Mouse (Mus musculus) liver, embryonic 14.5 days (tissue): Measurements from ENCODE around the gene Raly. TPM values are rescaled to one million over a fixed set of nuclear protein-coding genes. Genes with fewer than 3 reads are reported as not detected.
"Not testable (repeated sequence)": the region's sequence is repeated elsewhere in the genome, so short reads cannot be mapped to it uniquely, and the experiment has no call there.

ENCODE experiments used
- ATAC-seq: fragments of 200-750 bp; cut with Nextera tagmentation; 2 replicates; pipeline ENCODE4 v1.8.0; 2017; ENCODE audit warnings: moderate number of reproducible peaks, mild to moderate bottlenecking, moderate library complexity; ENCODE audit not compliant: insufficient read depth
- DNase-seq, 3 experiments: peaks; one replicate each; pipeline ENCODE4 v3.0.0-alpha.2; 2012 to 2013; ENCODE audit warnings: low read depth in 3 of 3, low spot score in 3 of 3
- H3K27ac ChIP-seq: fragments of 300-500 bp; sonication (generic); 2 replicates; pipeline ENCODE4 v1.5.1; 2014; ENCODE audit warnings: moderate library complexity, mild to moderate bottlenecking, control low read depth, inconsistent platforms
- H3K27me3 ChIP-seq: fragments of 300-500 bp; sonication (generic); 2 replicates; pipeline ENCODE4 v1.6.1; 2014; ENCODE audit warnings: mild to moderate bottlenecking, low read length, moderate library complexity; ENCODE audit not compliant: control insufficient read depth, insufficient read depth
- H3K36me3 ChIP-seq: fragments of 300-500 bp; sonication (generic); replicated peaks from 2 replicates; pipeline ENCODE4 v1.6.1; 2014; ENCODE audit warnings: low read depth; ENCODE audit not compliant: control insufficient read depth, insufficient read depth
- H3K4me1 ChIP-seq, 2 experiments: fragments of 200-500 bp in 1 of 2; fragments of 300-500 bp in 1 of 2; sonication (generic) in 1 of 2; replicated peaks; 2 replicates each; pipeline ENCODE4 v1.6.1; 2012 to 2014; ENCODE audit warnings: antibody characterized with exemption in 1 of 2, inconsistent platforms in 1 of 2, low read length in 1 of 2; ENCODE audit not compliant: control insufficient read depth in 2 of 2, insufficient read depth in 2 of 2
- H3K4me2 ChIP-seq: fragments of 300-500 bp; sonication (generic); 2 replicates; pipeline ENCODE4 v1.6.1; 2014; ENCODE audit warnings: low read depth, mild to moderate bottlenecking, control low read depth, moderate library complexity
- H3K4me3 ChIP-seq, 2 experiments: fragments of 200-500 bp in 1 of 2; fragments of 300-500 bp in 1 of 2; sonication (generic) in 1 of 2; 2 replicates each; pipeline ENCODE4 v1.5.1; 2012 to 2014; ENCODE audit warnings: low read depth in 2 of 2, low read length in 2 of 2, mild to moderate bottlenecking in 2 of 2, control low read depth in 1 of 2, inconsistent platforms in 1 of 2, moderate library complexity in 1 of 2; ENCODE audit not compliant: insufficient read depth in 1 of 2
- H3K9ac ChIP-seq: fragments of 300-500 bp; sonication (generic); replicated peaks from 2 replicates; pipeline ENCODE4 v1.6.1; 2014; ENCODE audit warnings: mild to moderate bottlenecking, control low read depth, moderate library complexity
- H3K9me3 ChIP-seq: fragments of 300-500 bp; sonication (generic); 2 replicates; pipeline ENCODE4 v1.6.1; 2016; ENCODE audit warnings: low read length, mixed read lengths; ENCODE audit not compliant: control insufficient read depth
- CTCF ChIP-seq: IDR thresholded peaks from 2 replicates; pipeline ENCODE4 v1.5.1; 2016; ENCODE audit warnings: antibody characterized with exemption, low read depth, control low read depth
- EP300 ChIP-seq: IDR thresholded peaks from 2 replicates; pipeline ENCODE4 v1.6.1; 2016; ENCODE audit warnings: antibody characterized with exemption, low read depth
- WGBS: fragments of 180-500 bp; shearing (Covaris S2); extraction: QIAGEN DNeasy Blood & Tissue Kit; methylation state at CpG from one replicate; pipeline ENCODE4 v1.1.7; 2014; ENCODE audit not compliant: insufficient replicate concordance; 5-methylcytosine and 5-hydroxymethylcytosine counted together
- polyA plus RNA-seq, 2 experiments: library from polyadenylated mRNA; depleted of rRNA in 1 of 2; stranded (reverse) in 1 of 2; unstranded in 1 of 2; fragments of >200 nt; fragmentation: Nextera tagmentation in 1 of 2; extraction: Ambion mirVana in 1 of 2; gene quantifications; 2 replicates each; pipeline versions ENCODE4 v1.2.1 to v1.2.3; 2012 to 2014

Gene Raly
- polyA plus RNA-seq, 2 experiments = 35.9 to 237 TPM

- TF ChIP-seq EP300 (no peak), CTCF (no peak)
- H3K4me1 ChIP-seq = no peaks in the 10 kb centered on the region
- DNase-seq (no peak), ATAC-seq (no peak)
- no peak overlapping the region for H3K4me2 ChIP-seq
- H3K9ac ChIP-seq = no peak overlapping the region
- H3K4me3 ChIP-seq = no peak overlapping the region
- no peaks in the 10 kb centered on the region for H3K27me3 ChIP-seq
- peaks cover 65% of the 10 kb centered on the region for H3K36me3 ChIP-seq
- H3K9me3 ChIP-seq = no peaks in the 10 kb centered on the region
- 80% methylated on average over 2 of the region's 2 CpGs for WGBS
- no peak overlapping the region for H3K27ac ChIP-seq
These were observed 85.7 kb downstream of the Raly start for GRCm38 (mm10) chr2:154876621-154877020.

GRCm38 (mm10) chr2:154891585-154891984 is 100.7 kb downstream of the Raly start:
- Histone ChIP-seq H3K9ac (peak overlapping the region; percentile 99), H3K4me1 (peaks cover 16 to 18% of the 10 kb centered on the region in 2 experiments), H3K27ac (peak overlapping the region; percentile 85), H3K36me3 (peaks cover 14% of the 10 kb centered on the region), H3K4me2 (peak overlapping the region; percentile 90), H3K9me3 (no peaks in the 10 kb centered on the region), H3K27me3 (no peaks in the 10 kb centered on the region), H3K4me3 (peak overlapping the region; percentile 92 to 93)
- no peak for TF ChIP-seq CTCF
- TF ChIP-seq EP300 = no peak
- ATAC-seq (no peak), DNase-seq (no peak)
- 0% methylated on average over 2 of the region's 2 CpGs for WGBS

DNA sequence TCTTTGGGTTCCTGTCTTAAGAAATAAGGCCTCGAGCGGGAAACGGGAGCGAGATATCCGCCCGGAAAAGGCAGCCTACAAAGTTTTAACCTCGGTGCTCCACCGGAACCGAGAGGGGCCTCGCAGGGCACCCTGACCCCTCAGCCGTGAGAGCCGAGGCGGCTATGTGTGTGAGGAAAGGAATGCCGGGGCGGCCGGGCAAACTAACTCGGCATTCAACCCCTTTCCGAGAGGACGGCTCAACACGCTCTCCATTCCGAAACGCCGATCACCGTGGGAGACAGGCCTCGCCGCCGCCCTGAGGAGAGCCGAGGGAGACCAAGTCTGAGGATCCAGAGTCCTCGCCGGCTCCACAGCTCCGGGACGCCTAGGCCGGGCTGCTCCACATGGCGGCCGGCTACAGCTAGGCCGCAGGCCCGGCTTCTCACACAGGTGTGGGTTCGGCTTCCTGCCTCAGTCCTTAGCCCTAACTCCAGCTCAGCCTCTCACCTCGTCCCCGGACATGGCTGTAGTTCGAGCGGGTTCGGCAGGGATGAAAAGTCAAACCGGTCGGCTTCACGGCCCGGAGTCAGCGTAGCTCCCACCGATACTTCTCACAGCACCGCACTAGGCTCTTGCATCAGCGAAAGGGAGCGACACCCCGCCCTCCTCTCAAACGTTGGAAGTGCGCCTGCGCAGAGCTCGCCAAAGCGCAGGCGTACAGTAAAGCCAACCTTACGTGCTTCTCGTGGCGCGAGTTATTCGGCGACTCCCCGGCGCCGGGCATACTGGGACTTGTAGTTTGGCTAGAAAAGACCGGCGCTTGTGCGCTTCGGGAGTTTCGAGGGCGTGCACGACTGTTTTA is 101.5 kb downstream of the Raly start, which contains the start of gene Eif2s2:
Gene Eif2s2 (minus strand): TSS at position 735 of the 844 bp plus-strand sequence.
- Histone ChIP-seq H3K9me3 (no peaks in the 10 kb centered on the region), H3K4me3 (peak within 1 kb of the TSS; percentile 92 to 93), H3K9ac (peak within 1 kb of the TSS; percentile 99), H3K27me3 (no peaks in the 10 kb centered on the region), H3K27ac (peak within 1 kb of the TSS; percentile 85), H3K36me3 (peaks cover 8% of the 10 kb centered on the region), H3K4me1 (peaks cover 16 to 18% of the 10 kb centered on the region in 2 experiments), H3K4me2 (peak within 1 kb of the TSS; percentile 95)
- TF ChIP-seq CTCF (no peak), EP300 (no peak; the same call in 1 of the 2 replicates)
- DNase-seq (peak; percentile 97 to 98 (median 98)), ATAC-seq (peak; percentile 97)
- under 1% methylated on average over 72 of the region's 75 CpGs for WGBS

- Histone ChIP-seq H3K9ac (peak overlapping the region; percentile 57), H3K9me3 (no peaks in the 10 kb centered on the region), H3K27me3 (no peaks in the 10 kb centered on the region), H3K36me3 (peaks cover 4% of the 10 kb centered on the region), H3K4me2 (peak overlapping the region; percentile 95), H3K4me1 (peaks cover 16 to 18% of the 10 kb centered on the region in 2 experiments), H3K4me3 (peak overlapping the region; percentile 66 to 93), H3K27ac (no peak overlapping the region; the same call in 1 of the 2 replicates)
- DNase-seq (no peak), ATAC-seq (peak; percentile 10; the same call in 1 of the 2 replicates)
- no peak; the same call in 1 of the 2 replicates for TF ChIP-seq EP300
- TF ChIP-seq CTCF = no peak
- 6% methylated on average over 12 of the region's 12 CpGs for WGBS
These were observed 102.1 kb downstream of the Raly start for GRCm38 (mm10) chr2:154893045-154893385.

DNA sequence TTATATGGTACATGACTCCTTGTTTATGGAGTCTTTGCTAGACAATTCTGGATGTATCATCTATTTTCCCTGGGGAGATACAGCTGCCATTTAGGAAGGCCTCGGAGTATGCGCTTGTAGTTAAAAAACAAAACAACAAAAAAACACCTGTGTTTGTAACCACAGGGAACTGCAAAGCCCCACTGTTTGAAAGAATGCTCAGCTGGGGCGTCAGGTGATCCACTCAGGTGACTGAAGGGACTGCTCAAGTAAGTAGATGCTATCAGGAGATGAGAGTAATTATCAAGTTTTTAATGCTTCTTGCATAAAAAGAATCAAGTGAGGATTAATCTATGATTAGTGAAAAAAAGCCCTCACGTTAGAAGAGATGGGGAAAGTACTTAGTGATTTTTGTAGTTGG is 102.7 kb downstream of the Raly start:
- DNase-seq (no peak), ATAC-seq (no peak)
- H3K27me3 ChIP-seq = no peaks in the 10 kb centered on the region
- no peak overlapping the region for H3K27ac ChIP-seq
- WGBS = 73% methylated on average over 4 of the region's 4 CpGs
- H3K4me2 ChIP-seq = peak overlapping the region; percentile 95
- peak overlapping the region; percentile 66 to 93; a peak in 3 of 4 replicates for H3K4me3 ChIP-seq
- TF ChIP-seq CTCF = no peak
- no peak for TF ChIP-seq EP300
- no peaks in the 10 kb centered on the region for H3K36me3 ChIP-seq
- H3K4me1 ChIP-seq = peaks cover 16 to 18% of the 10 kb centered on the region in 2 experiments
- peak overlapping the region; percentile 57 for H3K9ac ChIP-seq
- no peaks in the 10 kb centered on the region for H3K9me3 ChIP-seq

- H3K27me3 ChIP-seq, H3K36me3 ChIP-seq, ATAC-seq, H3K9me3 ChIP-seq, H3K4me1 ChIP-seq, H3K4me2 ChIP-seq, H3K4me3 ChIP-seq, DNase-seq, H3K27ac ChIP-seq, H3K9ac ChIP-seq: not testable (repeated sequence)
- 69% methylated on average over 8 of the region's 8 CpGs for WGBS
These were observed 108.1 kb downstream of the Raly start for GRCm38 (mm10) chr2:154899004-154899403.

DNA sequence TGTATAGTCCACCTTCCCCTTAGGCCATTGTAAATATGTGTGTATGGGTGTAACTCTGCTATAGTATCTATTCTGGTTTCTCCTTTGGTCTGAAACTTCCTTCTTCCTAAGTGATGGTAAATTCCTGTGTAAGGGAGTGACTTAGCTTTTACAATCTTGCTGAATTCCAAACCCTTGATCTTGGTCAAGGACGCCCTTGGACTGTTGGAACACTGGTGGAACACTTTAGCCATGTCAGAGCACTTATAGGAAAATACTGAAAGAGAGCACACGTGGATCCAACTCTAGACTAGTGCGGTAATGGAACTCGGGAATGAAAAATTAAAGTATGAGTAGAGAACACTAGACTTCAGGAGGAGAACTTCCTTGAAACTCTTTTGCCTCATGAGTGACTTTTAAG is 108.5 kb downstream of the Raly start:
- not testable (repeated sequence) for DNase-seq, H3K9me3 ChIP-seq, H3K4me1 ChIP-seq, H3K27ac ChIP-seq, ATAC-seq, H3K27me3 ChIP-seq, H3K4me3 ChIP-seq, H3K36me3 ChIP-seq, H3K4me2 ChIP-seq, H3K9ac ChIP-seq
- 57% methylated on average over 4 of the region's 4 CpGs for WGBS
